Mouse (Mus musculus) myocyte (in vitro differentiated cells): ENCODE measurements at regions not wholly inside any gene's neighbourhood (a gene's known extent, or its start where the extent isn't known, plus 50 kb on each side); places are given as distances from the start of the nearest gene placed in this dataset.
A peak's percentile ranks its signal among the peaks of the same experiment; 100 is the strongest.

ENCODE experiments used
- H3K27me3 ChIP-seq: one replicate; pipeline ENCODE4 v1.6.1; 2011; ENCODE audit not compliant: control insufficient read depth, insufficient read depth, insufficient read length
- H3K36me3 ChIP-seq: one replicate; pipeline ENCODE4 v1.6.1; 2011; ENCODE audit not compliant: control insufficient read depth, insufficient read depth
- H3K4me2 ChIP-seq: one replicate; pipeline ENCODE4 v1.6.1; 2011; ENCODE audit warnings: low read depth, control low read depth
- H3K4me3 ChIP-seq: one replicate; pipeline ENCODE4 v1.5.1; 2011; ENCODE audit warnings: mild to moderate bottlenecking, control low read depth, moderate library complexity
- H3K79me2 ChIP-seq: one replicate; pipeline ENCODE4 v1.6.1; 2011; ENCODE audit not compliant: control insufficient read depth, insufficient read depth
- H3ac ChIP-seq: one replicate; pipeline ENCODE4 v1.6.1; 2011; ENCODE audit not compliant: control insufficient read depth, insufficient read length
- CEBPB ChIP-seq: IDR thresholded peaks from 2 replicates; pipeline ENCODE4 v1.6.1; 2011; ENCODE audit warnings: mild to moderate bottlenecking, moderate library complexity; ENCODE audit not compliant: poor library complexity, insufficient read depth, severe bottlenecking
- E2F4 ChIP-seq: IDR thresholded peaks from one replicate; pipeline ENCODE4 v1.6.1; 2011; ENCODE audit warnings: mild to moderate bottlenecking, control low read depth, moderate library complexity; ENCODE audit not compliant: insufficient read depth
- MAX ChIP-seq: IDR thresholded peaks from one replicate; pipeline ENCODE4 v1.6.1; 2011; ENCODE audit warnings: low read depth, mild to moderate bottlenecking, control low read depth
- MYOD1 ChIP-seq, 3 experiments: IDR thresholded peaks; one replicate each; pipeline ENCODE4 v1.6.1; 2011; ENCODE audit warnings: control low read depth in 2 of 3, low read depth in 2 of 3, mild to moderate bottlenecking in 2 of 3, moderate library complexity in 1 of 3; ENCODE audit not compliant: insufficient read length in 2 of 3, control insufficient read depth in 1 of 3
- MYOG ChIP-seq, 3 experiments: IDR thresholded peaks; one replicate each; pipeline ENCODE4 v1.6.1; 2011; ENCODE audit warnings: control low read depth in 2 of 3, low read depth in 2 of 3, mild to moderate bottlenecking in 2 of 3; ENCODE audit not compliant: insufficient read length in 2 of 3, control insufficient read depth in 1 of 3, insufficient read depth in 1 of 3
- POLR2A ChIP-seq: IDR thresholded peaks from one replicate; pipeline ENCODE4 v1.6.1; 2011; ENCODE audit warnings: low read depth, mild to moderate bottlenecking, control low read depth, moderate library complexity; ENCODE audit not compliant: insufficient read length
- POLR2AphosphoS2 ChIP-seq: IDR thresholded peaks from one replicate; pipeline ENCODE4 v1.6.1; 2011; ENCODE audit warnings: low read depth, control low read depth; ENCODE audit not compliant: insufficient read length
- REST ChIP-seq: IDR thresholded peaks from one replicate; pipeline ENCODE4 v1.6.1; 2011; ENCODE audit warnings: mild to moderate bottlenecking, control low read depth, moderate library complexity; ENCODE audit not compliant: insufficient read depth, insufficient read length
- SRF ChIP-seq: IDR thresholded peaks from one replicate; pipeline ENCODE4 v1.6.1; 2011; ENCODE audit warnings: low read depth; ENCODE audit not compliant: control insufficient read depth, insufficient read length
- TCF12 ChIP-seq: IDR thresholded peaks from one replicate; pipeline ENCODE4 v1.6.1; 2011; ENCODE audit warnings: mild to moderate bottlenecking, control low read depth; ENCODE audit not compliant: poor library complexity, insufficient read depth, severe bottlenecking
- TCF3 ChIP-seq: IDR thresholded peaks from one replicate; pipeline ENCODE4 v1.6.1; 2011; ENCODE audit warnings: low read depth, control low read depth; ENCODE audit not compliant: insufficient read length
- USF1 ChIP-seq: IDR thresholded peaks from one replicate; pipeline ENCODE4 v1.6.1; 2011; ENCODE audit warnings: low read depth, mild to moderate bottlenecking, control low read depth, moderate library complexity

DNA sequence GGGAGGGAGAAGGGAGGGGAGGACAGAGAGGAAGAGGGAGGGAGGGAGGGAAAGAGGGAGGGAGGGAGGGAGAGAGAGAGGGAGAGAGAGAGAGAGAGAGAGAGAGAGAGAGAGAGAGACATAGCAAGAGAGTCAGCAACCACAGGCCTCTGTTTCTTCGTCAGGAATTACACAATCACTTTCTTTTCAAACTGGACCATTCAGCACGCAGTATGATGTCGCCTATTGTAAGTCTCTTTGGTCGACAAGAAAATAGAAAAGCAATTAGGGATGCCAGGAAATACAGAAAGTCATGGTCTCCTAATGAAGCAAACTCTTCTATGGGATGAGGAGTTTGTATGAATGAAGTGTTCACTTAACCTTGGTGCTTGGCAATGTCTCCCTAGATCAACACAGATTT, 73.1 kb downstream of the Tmem30b start:
- Histone ChIP-seq H3K79me2 (no peaks in the 10 kb centered on the region), H3K36me3 (no peaks in the 10 kb centered on the region), H3K27me3 (no peaks in the 10 kb centered on the region), H3K4me3 (no peak overlapping the region), H3K4me2 (no peak overlapping the region), H3ac (no peak overlapping the region)
- no peak for TF ChIP-seq TCF12
- TF ChIP-seq MYOD1 (IDR thresholded peaks at IDR 0.05; ENCODE audit: control insufficient read depth in 1 of 3, insufficient read length in 2 of 3, low read depth in 2 of 3): no peak
- TF ChIP-seq CEBPB: peak; percentile 76
- no peak for TF ChIP-seq MAX
- no peak for TF ChIP-seq USF1

DNA sequence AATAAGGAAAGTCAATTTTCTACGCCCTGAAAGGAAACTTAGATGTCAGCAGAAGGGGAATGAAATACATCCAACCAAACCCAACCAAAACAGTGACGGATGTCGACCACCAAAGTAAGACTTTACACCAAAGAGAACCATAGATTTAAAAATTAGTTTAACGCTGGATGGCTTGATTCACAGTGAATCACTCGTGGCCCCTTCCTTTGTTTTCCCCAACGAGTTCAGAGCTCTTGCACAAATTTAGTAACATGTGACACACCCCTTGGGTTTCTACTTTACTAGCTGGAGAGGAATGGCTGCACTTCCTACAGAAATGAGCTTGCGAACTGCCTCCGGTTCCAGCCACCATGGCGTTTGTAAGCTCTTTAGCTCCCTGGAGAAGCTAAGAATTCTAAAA, 74.2 kb downstream of the Tmem30b start:
- Histone ChIP-seq H3K4me3 (no peak overlapping the region), H3K27me3 (no peaks in the 10 kb centered on the region), H3K79me2 (no peaks in the 10 kb centered on the region), H3K36me3 (no peaks in the 10 kb centered on the region), H3K4me2 (peak overlapping the region; percentile 71), H3ac (no peak overlapping the region)
- TF ChIP-seq USF1 (peak; percentile 13), REST (no peak), MYOD1 (IDR thresholded peaks at IDR 0.05; ENCODE audit: control insufficient read depth in 1 of 3, insufficient read length in 2 of 3, low read depth in 2 of 3) (no peak), MYOG (IDR thresholded peaks at IDR 0.05; ENCODE audit: control insufficient read depth in 1 of 3, insufficient read depth in 1 of 3, insufficient read length in 2 of 3, low read depth in 2 of 3) (no peak)

DNA sequence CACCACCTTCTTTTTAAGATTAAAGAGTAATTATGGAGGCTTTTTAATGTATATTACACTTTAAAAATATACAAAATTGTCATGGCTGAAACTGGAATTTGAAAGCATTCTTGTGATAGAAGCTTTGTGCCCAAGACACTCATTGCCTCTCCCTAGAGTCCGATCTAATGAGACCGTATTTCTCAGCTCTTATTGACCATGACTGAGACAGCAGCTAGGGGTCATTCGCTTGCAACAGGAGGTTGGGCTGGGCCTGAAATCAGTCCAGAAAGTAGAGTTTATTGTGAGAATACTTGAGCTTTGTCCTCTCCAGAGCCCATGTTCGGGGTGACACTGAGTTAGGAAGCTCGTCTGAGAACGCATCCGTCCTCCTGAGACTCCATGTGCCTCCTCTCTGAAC, 79.7 kb downstream of the Tmem30b start:
- Histone ChIP-seq H3K36me3 (no peaks in the 10 kb centered on the region), H3K4me3 (no peak overlapping the region), H3K79me2 (no peaks in the 10 kb centered on the region), H3K4me2 (no peak overlapping the region), H3ac (no peak overlapping the region), H3K27me3 (no peaks in the 10 kb centered on the region)
- TF ChIP-seq TCF12 (no peak), E2F4 (no peak), SRF (no peak), CEBPB (no peak), POLR2A (no peak), REST (no peak), MYOD1 (IDR thresholded peaks at IDR 0.05; ENCODE audit: control insufficient read depth in 1 of 3, insufficient read length in 2 of 3, low read depth in 2 of 3) (no peak), MYOG (IDR thresholded peaks at IDR 0.05; ENCODE audit: control insufficient read depth in 1 of 3, insufficient read depth in 1 of 3, insufficient read length in 2 of 3, low read depth in 2 of 3) (no peak), USF1 (no peak), POLR2AphosphoS2 (no peak)

DNA sequence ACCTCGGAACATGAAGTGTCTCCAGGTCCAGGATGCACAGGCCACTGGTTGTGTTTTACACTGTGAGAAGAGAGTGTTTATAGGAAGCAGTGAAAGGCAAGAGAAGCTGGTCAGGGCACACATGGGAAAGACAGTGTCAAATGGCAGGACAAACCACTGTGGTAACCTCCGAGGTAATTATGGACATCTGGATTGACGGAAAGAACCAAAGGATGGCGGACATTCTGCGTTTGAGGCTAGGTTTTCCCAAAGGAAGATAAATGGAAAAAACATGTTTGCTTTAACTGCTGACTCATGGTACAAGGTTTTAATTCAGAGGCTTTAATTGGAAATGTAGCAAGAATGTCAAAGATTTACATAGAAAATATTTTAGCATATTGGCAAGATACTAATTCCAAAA, 80.2 kb downstream of the Tmem30b start:
- Histone ChIP-seq H3K4me2 (no peak overlapping the region), H3K27me3 (no peaks in the 10 kb centered on the region), H3K4me3 (no peak overlapping the region), H3K36me3 (no peaks in the 10 kb centered on the region), H3K79me2 (no peaks in the 10 kb centered on the region), H3ac (no peak overlapping the region)
- no peak for TF ChIP-seq TCF12
- TF ChIP-seq TCF3: no peak
- TF ChIP-seq POLR2A: no peak
- TF ChIP-seq REST: no peak
- no peak for TF ChIP-seq MYOG (IDR thresholded peaks at IDR 0.05; ENCODE audit: control insufficient read depth in 1 of 3, insufficient read depth in 1 of 3, insufficient read length in 2 of 3, low read depth in 2 of 3)

DNA sequence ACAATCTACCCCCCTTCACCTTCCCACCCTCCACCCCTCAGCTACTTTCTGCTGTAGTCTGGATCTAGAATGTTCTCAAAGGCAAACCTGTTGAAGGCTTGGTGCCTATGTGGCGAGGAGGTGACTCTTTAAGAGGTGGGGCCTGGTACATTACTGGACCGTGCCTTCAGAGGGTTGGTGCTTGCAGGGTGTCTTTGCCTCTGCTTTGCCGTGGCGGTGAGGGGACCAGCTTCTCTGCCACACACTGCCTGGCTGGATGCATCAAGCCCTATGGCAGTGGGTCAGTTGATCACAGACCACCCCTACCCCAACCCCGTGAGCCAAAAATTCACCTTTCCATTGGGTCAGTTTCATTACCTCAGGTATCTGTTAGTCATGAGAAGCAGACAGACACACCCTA, 81.9 kb downstream of the Tmem30b start:
- H3K36me3 ChIP-seq: no peaks in the 10 kb centered on the region
- H3ac ChIP-seq: no peak overlapping the region
- no peak overlapping the region for H3K4me3 ChIP-seq
- H3K79me2 ChIP-seq: no peaks in the 10 kb centered on the region
- H3K27me3 ChIP-seq: no peaks in the 10 kb centered on the region
- H3K4me2 ChIP-seq: no peak overlapping the region
- TF ChIP-seq REST: no peak
- no peak for TF ChIP-seq MAX
- no peak for TF ChIP-seq POLR2A
- no peak for TF ChIP-seq CEBPB
- no peak for TF ChIP-seq POLR2AphosphoS2
- no peak for TF ChIP-seq MYOG (IDR thresholded peaks at IDR 0.05; ENCODE audit: control insufficient read depth in 1 of 3, insufficient read depth in 1 of 3, insufficient read length in 2 of 3, low read depth in 2 of 3)
- TF ChIP-seq E2F4: no peak
- no peak for TF ChIP-seq TCF12
- TF ChIP-seq MYOD1 (IDR thresholded peaks at IDR 0.05; ENCODE audit: control insufficient read depth in 1 of 3, insufficient read length in 2 of 3, low read depth in 2 of 3): no peak
- no peak for TF ChIP-seq SRF
- no peak for TF ChIP-seq USF1
- no peak for TF ChIP-seq TCF3

DNA sequence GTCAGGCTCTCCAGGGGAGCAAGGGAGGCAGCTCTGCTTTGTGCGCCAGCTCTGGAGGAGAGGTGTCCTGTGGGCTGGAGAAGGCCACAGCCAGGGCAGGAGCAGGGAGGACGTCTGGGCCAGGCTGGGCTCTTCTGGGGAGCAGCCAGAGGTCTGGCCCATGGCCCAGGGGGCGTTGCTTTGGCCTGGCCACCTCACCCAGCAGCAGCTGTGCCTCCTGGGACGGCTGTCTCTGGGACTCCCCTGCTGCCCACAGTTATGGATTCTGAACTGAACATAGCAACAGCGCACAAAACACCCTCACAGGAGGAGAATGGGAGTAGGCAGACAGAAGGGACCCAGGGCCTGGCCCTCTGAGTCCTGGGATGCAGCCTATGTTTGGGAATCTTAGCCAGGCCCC, 84.1 kb downstream of the Tmem30b start:
- no peaks in the 10 kb centered on the region for H3K27me3 ChIP-seq
- H3K79me2 ChIP-seq: no peaks in the 10 kb centered on the region
- H3K4me3 ChIP-seq: no peak overlapping the region
- no peaks in the 10 kb centered on the region for H3K36me3 ChIP-seq
- peak; percentile 48 for TF ChIP-seq POLR2A
- TF ChIP-seq E2F4: no peak
- TF ChIP-seq POLR2AphosphoS2: peak; percentile 37
- no peak for TF ChIP-seq USF1
- peak in 2 of 3 experiments; percentile 89 to 93 for TF ChIP-seq MYOD1 (IDR thresholded peaks at IDR 0.05; ENCODE audit: control insufficient read depth in 1 of 3, insufficient read length in 2 of 3, low read depth in 2 of 3)
- no peak for TF ChIP-seq SRF
- no peak for TF ChIP-seq CEBPB
- no peak for TF ChIP-seq REST
- TF ChIP-seq MYOG (IDR thresholded peaks at IDR 0.05; ENCODE audit: control insufficient read depth in 1 of 3, insufficient read depth in 1 of 3, insufficient read length in 2 of 3, low read depth in 2 of 3): peak; percentile 93 to 98 (median 95)
- no peak for TF ChIP-seq MAX
- peak; percentile 82 for TF ChIP-seq TCF3
- TF ChIP-seq TCF12: peak; percentile 91
- H3ac ChIP-seq: no peak overlapping the region
- H3K4me2 ChIP-seq: peak overlapping the region; percentile 71
